In the genomic region with DNA sequence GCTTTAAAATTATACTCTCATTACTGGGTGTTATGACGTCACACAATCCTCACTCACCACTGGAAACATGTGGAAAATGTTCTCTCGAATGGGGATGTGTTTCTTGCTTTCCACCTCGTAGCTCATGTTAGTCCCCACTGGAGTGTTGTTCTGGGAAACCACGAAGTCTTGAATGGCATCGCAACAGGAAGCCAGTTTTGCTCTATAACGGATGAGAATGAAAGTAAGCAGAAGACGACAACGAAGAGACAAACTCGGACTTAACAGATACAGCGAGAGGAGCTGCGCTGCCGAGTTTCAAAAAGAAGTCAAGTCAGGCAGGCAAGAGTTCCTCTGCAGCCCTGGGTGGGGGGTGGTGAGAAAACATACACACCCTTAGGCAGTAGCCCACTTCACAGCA, we compare ENCODE assay signal across 17 mouse cellular contexts.
DNase-seq lines count a peak whose midpoint lies in the region; ATAC-seq and TF ChIP-seq lines count a peak whose summit lies in the region.
"Had no signal": no experiment of that assay in that cellular context is flagged by ENCODE, and none has a peak within 500 bp of the region (broad histone marks: within the 10 kb centered on the region; RNA-seq: fewer than 3 reads in every experiment).

No protein-coding gene starts in this region.

- no peaks in the 10 kb centered on the region for H3K27me3 ChIP-seq in embryonic facial prominence, embryonic 10.5 days (replicated peaks; ENCODE audit: low read depth, poor library complexity, severe bottlenecking)
- H3K27me3 ChIP-seq in liver, postnatal 0 days (ENCODE audit: insufficient read depth, low read length), result no peaks in the 10 kb centered on the region
- H3K27me3 ChIP-seq: embryonic facial prominence, embryonic 12.5 days had no signal

- no peak overlapping the region for H3K4me3 ChIP-seq in embryonic facial prominence, embryonic 10.5 days
- no peak overlapping the region for H3K4me3 ChIP-seq in left cerebral cortex, adult 2 months
- H3K4me3 ChIP-seq in liver, postnatal 0 days (ENCODE audit: low read depth, low read length), result no peak overlapping the region
- H3K4me3 ChIP-seq: embryonic facial prominence, embryonic 12.5 days; erythroblast, embryonic 14.5 days; layer of hippocampus, adult 2 months had no signal

- H3K4me2 ChIP-seq in liver, postnatal 0 days (ENCODE audit: low read depth, low read length), result no peak overlapping the region
- H3K4me2 ChIP-seq: embryonic facial prominence, embryonic 12.5 days had no signal

- intact Hi-C loops in left cerebral cortex, adult 2 months (cut with DNase I), result no loop called here

- DNase-seq in thymus, postnatal 14 days, result peak; percentile 20
- DNase-seq in thymus, postnatal 0 days (ENCODE audit: low spot score), result no peak
- peak; percentile 10 for DNase-seq in T-cell, adult 2 months (ENCODE audit: low spot score)
- DNase-seq in embryonic facial prominence, embryonic 10.5 days (ENCODE audit: low spot score), result no peak
- no peak for DNase-seq in left cerebral cortex, adult 2 months (ENCODE audit: extremely low spot score in 1 of 2, low spot score in 2 of 2)
- DNase-seq in liver, postnatal 0 days, result no peak
- DNase-seq: adrenal gland, adult 8-10 months; cerebellum, adult 11-12 months; gastrocnemius, postnatal 25 days; kidney, adult 11 months; right cerebral cortex, postnatal 25 days had no signal

- no peak for TF ChIP-seq EP300 in liver, postnatal 0 days (IDR thresholded peaks at IDR 0.05; ENCODE audit: low read depth)

- no peak overlapping the region for H3K9ac ChIP-seq in liver, postnatal 0 days (replicated peaks)
- H3K9ac ChIP-seq: embryonic facial prominence, embryonic 12.5 days had no signal

- no peaks in the 10 kb centered on the region for H3K36me3 ChIP-seq in embryonic facial prominence, embryonic 10.5 days (replicated peaks)
- H3K36me3 ChIP-seq in liver, postnatal 0 days (replicated peaks; ENCODE audit: insufficient read depth, low read length), result no peaks in the 10 kb centered on the region
- H3K36me3 ChIP-seq: embryonic facial prominence, embryonic 12.5 days had no signal

- 82% methylated on average over 12 of the region's 12 CpGs for WGBS in embryonic facial prominence, embryonic 10.5 days
- 46% methylated on average over 12 of the region's 12 CpGs for WGBS in liver, postnatal 0 days (ENCODE audit: insufficient replicate concordance)

- H3K4me1 ChIP-seq in embryonic facial prominence, embryonic 10.5 days, result no peaks in the 10 kb centered on the region
- H3K4me1 ChIP-seq in liver, postnatal 0 days (ENCODE audit: insufficient read depth), result no peaks in the 10 kb centered on the region
- H3K4me1 ChIP-seq: embryonic facial prominence, embryonic 12.5 days had no signal

- no peak for TF ChIP-seq CTCF in left cerebral cortex, adult 2 months (IDR thresholded peaks at IDR 0.05)
- TF ChIP-seq CTCF in liver, postnatal 0 days (IDR thresholded peaks at IDR 0.05; ENCODE audit: low read depth), result no peak

- no peaks in the 10 kb centered on the region for H3K9me3 ChIP-seq in embryonic facial prominence, embryonic 10.5 days
- H3K9me3 ChIP-seq in liver, postnatal 0 days (ENCODE audit: low read length), result no peaks in the 10 kb centered on the region
- H3K9me3 ChIP-seq: embryonic facial prominence, embryonic 12.5 days had no signal

- peak; percentile 54 for ATAC-seq in inflammation-experienced regulatory T-cells, adult 6 months
- ATAC-seq in liver, postnatal 0 days, result no peak
- ATAC-seq: forebrain, embryonic 14.5 days; hindbrain, embryonic 16.5 days had no signal

- H3K27ac ChIP-seq in embryonic facial prominence, embryonic 10.5 days (replicated peaks), result no peak overlapping the region
- no peak overlapping the region for H3K27ac ChIP-seq in left cerebral cortex, adult 2 months
- no peak overlapping the region for H3K27ac ChIP-seq in liver, postnatal 0 days (ENCODE audit: low read depth)
- H3K27ac ChIP-seq: embryonic facial prominence, embryonic 12.5 days; layer of hippocampus, adult 2 months had no signal

Comparison
In these comparisons a context has a peak if more than half of its experiments do, and no peak if none do; other contexts are left out.
1. DNase-seq: peak in thymus, postnatal 14 days (single experiment) and T-cell, adult 2 months (single experiment); none in thymus, postnatal 0 days (single experiment), embryonic facial prominence, embryonic 10.5 days (single experiment), left cerebral cortex, adult 2 months (0 of 2) and liver, postnatal 0 days (single experiment).